Comparison of ENCODE assay signal across 7 mouse cellular contexts in the genomic region with DNA sequence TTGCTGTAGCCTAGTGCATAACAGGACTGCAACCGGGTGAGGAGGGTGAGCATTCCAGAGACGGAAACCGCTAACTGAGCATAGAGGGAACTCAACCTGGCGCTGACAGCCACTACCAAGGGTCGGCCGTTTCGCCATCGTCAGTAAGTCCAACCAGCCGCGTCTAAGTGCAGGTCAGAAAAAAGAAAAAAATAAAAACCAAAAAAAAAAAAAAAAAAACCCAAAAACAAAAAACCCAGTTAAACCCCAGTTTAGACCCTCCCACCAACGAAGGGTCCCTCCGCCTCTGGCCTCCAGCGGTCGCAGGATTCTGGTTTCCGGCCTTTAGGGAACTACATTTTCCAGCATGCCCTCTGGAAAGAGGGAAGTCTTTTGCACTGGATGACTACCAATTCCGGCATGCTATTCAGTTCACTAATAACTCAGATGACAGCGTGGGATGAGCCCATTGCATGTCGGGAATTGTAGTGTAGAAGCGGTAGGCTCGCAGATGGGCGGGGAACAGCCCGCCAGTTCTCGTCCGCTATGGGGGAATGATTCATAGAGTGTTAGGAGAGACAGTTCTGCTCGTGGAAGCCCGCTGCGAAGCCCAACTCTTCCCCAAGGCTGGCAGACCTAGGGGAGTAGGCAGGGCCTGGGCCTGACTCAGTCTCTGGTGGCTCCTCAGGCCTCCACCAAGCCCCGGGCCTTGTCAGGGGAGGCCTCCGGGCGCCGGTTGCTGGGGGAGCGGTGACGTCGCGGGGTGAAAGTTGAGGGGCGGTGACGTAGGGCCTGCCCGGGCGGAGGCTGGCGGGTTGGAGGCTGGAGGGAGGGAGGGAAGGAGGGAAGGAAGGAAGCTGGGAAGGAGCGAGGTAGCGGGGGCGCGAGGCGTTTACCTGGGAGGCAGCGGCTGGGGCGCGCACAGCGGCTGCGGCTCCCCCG. TPM values are rescaled to one million over a fixed set of nuclear protein-coding genes. Genes with fewer than 3 reads are reported as not detected.
DNase-seq lines count a peak whose midpoint lies in the region; ATAC-seq lines count a peak whose summit lies in the region.

A gene (plus strand): TSS at position 807 of the 921 bp plus-strand sequence.

- H3K9me3 ChIP-seq in embryonic facial prominence, embryonic 11.5 days (replicated peaks; ENCODE audit: control insufficient read depth, low read length), result no peaks in the 10 kb centered on the region
- H3K9me3 ChIP-seq in limb, embryonic 10.5 days (replicated peaks), result no peaks in the 10 kb centered on the region
- no peaks in the 10 kb centered on the region for H3K9me3 ChIP-seq in midbrain, embryonic 13.5 days

- ATAC-seq in embryonic facial prominence, embryonic 11.5 days (replicated peaks; ENCODE audit: insufficient number of reproducible peaks, low FRiP score, low TSS enrichment, low read depth), result peak; percentile 95
- ATAC-seq in granulocyte monocyte progenitor cell, adult 5-6 weeks (replicated peaks; ENCODE audit: poor library complexity, severe bottlenecking), result peak; percentile 92
- peak; percentile 97 for ATAC-seq in midbrain, embryonic 13.5 days

- H3K4me2 ChIP-seq in embryonic facial prominence, embryonic 11.5 days (ENCODE audit: low read depth, low read length), result peak within 1 kb of the TSS; percentile 35
- H3K4me2 ChIP-seq in midbrain, embryonic 13.5 days (replicated peaks), result peak within 1 kb of the TSS; percentile 78

- H3K27me3 ChIP-seq in embryonic facial prominence, embryonic 11.5 days (ENCODE audit: control insufficient read depth, insufficient read depth, low read length), result no peaks in the 10 kb centered on the region
- H3K27me3 ChIP-seq in limb, embryonic 10.5 days (ENCODE audit: low read depth, poor library complexity, severe bottlenecking), result no peaks in the 10 kb centered on the region
- H3K27me3 ChIP-seq in midbrain, embryonic 13.5 days, result no peaks in the 10 kb centered on the region

- peak within 1 kb of the TSS; percentile 69 for H3K4me3 ChIP-seq in embryonic facial prominence, embryonic 11.5 days (ENCODE audit: low read depth, low read length)
- peak within 1 kb of the TSS; percentile 85 for H3K4me3 ChIP-seq in limb, embryonic 10.5 days
- peak within 1 kb of the TSS; percentile 84 for H3K4me3 ChIP-seq in midbrain, embryonic 13.5 days (replicated peaks)

- no peaks in the 10 kb centered on the region for H3K4me1 ChIP-seq in embryonic facial prominence, embryonic 11.5 days (ENCODE audit: control insufficient read depth, insufficient read depth, low read length)
- peaks cover 14% of the 10 kb centered on the region for H3K4me1 ChIP-seq in limb, embryonic 10.5 days
- peaks cover 28% of the 10 kb centered on the region for H3K4me1 ChIP-seq in midbrain, embryonic 13.5 days (replicated peaks)

- under 1% methylated on average over 49 of the region's 51 CpGs for WGBS in embryonic facial prominence, embryonic 11.5 days
- under 1% methylated on average over 48 of the region's 51 CpGs for WGBS in limb, embryonic 10.5 days
- under 1% methylated on average over 49 of the region's 51 CpGs for WGBS in midbrain, embryonic 13.5 days

- H3K9ac ChIP-seq in embryonic facial prominence, embryonic 11.5 days (replicated peaks; ENCODE audit: low read length), result peak within 1 kb of the TSS; percentile 81
- H3K9ac ChIP-seq in midbrain, embryonic 13.5 days (replicated peaks), result peak within 1 kb of the TSS; percentile 95

- peak; percentile 97 for DNase-seq in adrenal gland, postnatal 14 days
- peak; percentile 99 for DNase-seq in embryonic facial prominence, embryonic 11.5 days (ENCODE audit: low spot score)
- peak; percentile 98 for DNase-seq in kidney, adult 11 months
- peak; percentile 97 for DNase-seq in limb, embryonic 10.5 days (ENCODE audit: low spot score)
- DNase-seq in spleen, adult 12 weeks (ENCODE audit: low spot score), result peak; percentile 90

- no peaks in the 10 kb centered on the region; the same call in 1 of the 2 replicates for H3K36me3 ChIP-seq in embryonic facial prominence, embryonic 11.5 days (replicated peaks; ENCODE audit: control insufficient read depth, insufficient read depth, low read depth, low read length)
- 0 out of 2 replicates have a peak, but pooled peaks cover 3% of the 10 kb centered on the region for H3K36me3 ChIP-seq in limb, embryonic 10.5 days
- H3K36me3 ChIP-seq in midbrain, embryonic 13.5 days, result no peaks in the 10 kb centered on the region

- peak within 1 kb of the TSS; percentile 72; the same call in 1 of the 2 replicates for H3K27ac ChIP-seq in embryonic facial prominence, embryonic 11.5 days (replicated peaks; ENCODE audit: low read depth, low read length)
- H3K27ac ChIP-seq in limb, embryonic 10.5 days, result peak within 1 kb of the TSS; percentile 97
- peak within 1 kb of the TSS; percentile 98 for H3K27ac ChIP-seq in midbrain, embryonic 13.5 days

RNA-seq across cellular contexts. Expression of the gene that starts here (rescaled TPM):
- 28.4 and 33.1 TPM in 2 replicates for total RNA-seq in adrenal gland, postnatal 14 days (2021)
- polyA plus RNA-seq in embryonic facial prominence, embryonic 11.5 days (2014; fragmentation: Nextera tagmentation; extraction: Ambion mirVana), result 26.3 and 28.4 TPM in 2 replicates
- total RNA-seq in granulocyte monocyte progenitor cell, adult 5-6 weeks (2014; fragmentation: Nextera tagmentation), result 15.1 and 17.7 TPM in 2 replicates
- 16.6 and 17.8 TPM in 2 replicates for total RNA-seq in granulocyte monocyte progenitor cell, adult 5-6 weeks (2017)
- polyA plus RNA-seq in limb, embryonic 10.5 days (2016; fragmentation: Nextera tagmentation; extraction: Ambion mirVana), result 25.1 and 28.5 TPM in 2 replicates
- 44.9 and 49.9 TPM in 2 replicates for polyA plus RNA-seq in midbrain, embryonic 13.5 days (2015; fragmentation: Nextera tagmentation; extraction: Ambion mirVana)

Comparison
In these comparisons a context has a peak if more than half of its experiments do, and no peak if none do; other contexts are left out.
1. Peak in every context shown above with its lines: DNase-seq, ATAC-seq, H3K4me3 ChIP-seq and H3K27ac ChIP-seq.